Mouse (Mus musculus): Measurements from ENCODE around the gene Zbed3. TPM values are rescaled to one million over a fixed set of nuclear protein-coding genes. Genes with fewer than 3 reads are reported as not detected.
"Not testable (repeated sequence)": the region's sequence is repeated elsewhere in the genome, so short reads cannot be mapped to it uniquely, and the experiment has no call there.

Zbed3 gene
- total and polyA plus RNA-seq, 2 experiments from 2014 or later, result 26.7 to 32.1 TPM

GRCm38 (mm10) chr13:95363440-95363839 lies 40.0 kb downstream of the Zbed3 start:
- no peak for ATAC-seq (ENCODE audit: insufficient read depth, low read depth)
- TF ChIP-seq CTCF (IDR thresholded peaks at IDR 0.05; ENCODE audit: low read depth) (no peak), EP300 (IDR thresholded peaks at IDR 0.05; ENCODE audit: low read depth) (no peak)
- no peak overlapping the region for H3K4me2 ChIP-seq (ENCODE audit: low read depth, low read length)
- peaks cover 76% of the 10 kb centered on the region for H3K36me3 ChIP-seq (replicated peaks; ENCODE audit: control insufficient read depth, insufficient read depth, low read length)
- DNase-seq (ENCODE audit: low spot score), result no peak
- no peak overlapping the region for H3K4me3 ChIP-seq (ENCODE audit: low read depth, low read length)
- no peak overlapping the region for H3K27ac ChIP-seq (ENCODE audit: low read depth)
- no peaks in the 10 kb centered on the region for H3K27me3 ChIP-seq (ENCODE audit: control insufficient read depth, insufficient read depth, low read length)
- no peaks in the 10 kb centered on the region for H3K4me1 ChIP-seq (ENCODE audit: control insufficient read depth, insufficient read depth)
- H3K9me3 ChIP-seq (replicated peaks; ENCODE audit: control insufficient read depth, low read length), result no peaks in the 10 kb centered on the region
- H3K9ac ChIP-seq (replicated peaks; ENCODE audit: low read depth, low read length), result no peak overlapping the region
- 73% methylated on average over 4 of the region's 4 CpGs for WGBS

- ATAC-seq (ENCODE audit: insufficient read depth, low read depth), result no peak
- 42% methylated on average over 8 of the region's 8 CpGs for WGBS
- H3K27ac ChIP-seq (ENCODE audit: low read depth), result peak overlapping the region; percentile 65
Observed at GRCm38 (mm10) chr13:95366356-95366755, 42.9 kb downstream of the Zbed3 start.

GRCm38 (mm10) chr13:95374701-95375553 lies 51.5 kb downstream of the Zbed3 start, which contains the start of gene Aggf1:
Gene Aggf1, minus strand, starts transcription at chr13:95375352.
- peak; percentile 96 for ATAC-seq (ENCODE audit: insufficient read depth, low read depth)

More at GRCm38 (mm10) chr13:95366356-95366755, 42.9 kb downstream of the Zbed3 start:
- peak overlapping the region; percentile 28 for H3K4me2 ChIP-seq (ENCODE audit: low read depth, low read length)
- H3K27me3 ChIP-seq (ENCODE audit: control insufficient read depth, insufficient read depth, low read length), result no peaks in the 10 kb centered on the region
- TF ChIP-seq CTCF (IDR thresholded peaks at IDR 0.05; ENCODE audit: low read depth), result no peak
- 0 out of 2 replicates have a peak, but pooled peaks have one; percentile 35 for TF ChIP-seq EP300 (IDR thresholded peaks at IDR 0.05; ENCODE audit: low read depth)
- H3K4me1 ChIP-seq (ENCODE audit: control insufficient read depth, insufficient read depth), result no peaks in the 10 kb centered on the region
- H3K36me3 ChIP-seq (replicated peaks; ENCODE audit: control insufficient read depth, insufficient read depth, low read length), result peaks cover 79% of the 10 kb centered on the region
- H3K9ac ChIP-seq (replicated peaks; ENCODE audit: low read depth, low read length), result no peak overlapping the region; the same call in 1 of the 2 replicates
- no peak for DNase-seq (ENCODE audit: low spot score)
- H3K4me3 ChIP-seq (ENCODE audit: low read depth, low read length), result no peak overlapping the region
- H3K9me3 ChIP-seq (replicated peaks; ENCODE audit: control insufficient read depth, low read length), result no peaks in the 10 kb centered on the region

GRCm38 (mm10) chr13:95375554-95375914 lies 52.1 kb downstream of the Zbed3 start:
- 24% methylated on average over 6 of the region's 6 CpGs for WGBS
- H3K9ac ChIP-seq (replicated peaks; ENCODE audit: low read depth, low read length), result peak overlapping the region; percentile 88
- peak overlapping the region; percentile 86 for H3K4me3 ChIP-seq (ENCODE audit: low read depth, low read length)
- DNase-seq (ENCODE audit: low spot score) (no peak), ATAC-seq (ENCODE audit: insufficient read depth, low read depth) (no peak)
- H3K27ac ChIP-seq (ENCODE audit: low read depth), result peak overlapping the region; percentile 89
- H3K4me2 ChIP-seq (ENCODE audit: low read depth, low read length), result peak overlapping the region; percentile 85
- no peaks in the 10 kb centered on the region for H3K9me3 ChIP-seq (replicated peaks; ENCODE audit: control insufficient read depth, low read length)
- peaks cover 10% of the 10 kb centered on the region for H3K36me3 ChIP-seq (replicated peaks; ENCODE audit: control insufficient read depth, insufficient read depth, low read length)
- H3K27me3 ChIP-seq (ENCODE audit: control insufficient read depth, insufficient read depth, low read length), result no peaks in the 10 kb centered on the region
- peaks cover 13% of the 10 kb centered on the region for H3K4me1 ChIP-seq (ENCODE audit: control insufficient read depth, insufficient read depth)
- TF ChIP-seq CTCF (IDR thresholded peaks at IDR 0.05; ENCODE audit: low read depth) (no peak), EP300 (IDR thresholded peaks at IDR 0.05; ENCODE audit: low read depth) (no peak)

More at GRCm38 (mm10) chr13:95374701-95375553, 51.5 kb downstream of the Zbed3 start, which contains the start of gene Aggf1:
- H3K4me1 ChIP-seq (ENCODE audit: control insufficient read depth, insufficient read depth), result peaks cover 13% of the 10 kb centered on the region
- H3K4me2 ChIP-seq (ENCODE audit: low read depth, low read length), result peak within 1 kb of the TSS; percentile 85
- DNase-seq (ENCODE audit: low spot score), result peak; percentile 94
- H3K27ac ChIP-seq (ENCODE audit: low read depth), result peak within 1 kb of the TSS; percentile 89
- H3K27me3 ChIP-seq (ENCODE audit: control insufficient read depth, insufficient read depth, low read length), result no peaks in the 10 kb centered on the region
- no peaks in the 10 kb centered on the region for H3K9me3 ChIP-seq (replicated peaks; ENCODE audit: control insufficient read depth, low read length)
- WGBS, result under 1% methylated on average over 81 of the region's 86 CpGs
- H3K9ac ChIP-seq (replicated peaks; ENCODE audit: low read depth, low read length), result peak within 1 kb of the TSS; percentile 88
- H3K36me3 ChIP-seq (replicated peaks; ENCODE audit: control insufficient read depth, insufficient read depth, low read length), result peaks cover 16% of the 10 kb centered on the region
- H3K4me3 ChIP-seq (ENCODE audit: low read depth, low read length), result peak within 1 kb of the TSS; percentile 86
- TF ChIP-seq EP300 (IDR thresholded peaks at IDR 0.05; ENCODE audit: low read depth) (no peak), CTCF (IDR thresholded peaks at IDR 0.05; ENCODE audit: low read depth) (no peak)

- not testable (repeated sequence) for H3K27ac ChIP-seq (ENCODE audit: low read depth); H3K9me3 ChIP-seq (replicated peaks; ENCODE audit: control insufficient read depth, low read length); H3K4me3 ChIP-seq (ENCODE audit: low read depth, low read length); H3K36me3 ChIP-seq (replicated peaks; ENCODE audit: control insufficient read depth, insufficient read depth, low read length); H3K9ac ChIP-seq (replicated peaks; ENCODE audit: low read depth, low read length); ATAC-seq (ENCODE audit: insufficient read depth, low read depth); DNase-seq (ENCODE audit: low spot score); H3K4me2 ChIP-seq (ENCODE audit: low read depth, low read length); H3K27me3 ChIP-seq (ENCODE audit: control insufficient read depth, insufficient read depth, low read length)
- H3K4me1 ChIP-seq (ENCODE audit: control insufficient read depth, insufficient read depth), result peaks cover 13% of the 10 kb centered on the region
- 96% methylated on average over 11 of the region's 11 CpGs for WGBS
Observed at GRCm38 (mm10) chr13:95376689-95377289, 53.4 kb downstream of the Zbed3 start.

Data from heart, postnatal 0 days (tissue).